Mouse (Mus musculus) heart, embryonic 14.5 days (tissue): ENCODE results near the gene Gm10181. TPM values are rescaled to one million over a fixed set of nuclear protein-coding genes. Genes with fewer than 3 reads are reported as not detected.

Experiments
- ATAC-seq: fragments of 200-750 bp; cut with Nextera tagmentation; 2 replicates; pipeline ENCODE4 v1.8.0; 2017; ENCODE audit warnings: low read depth, moderate TSS enrichment; ENCODE audit not compliant: insufficient number of reproducible peaks, insufficient read depth, low FRiP score
- H3K27ac ChIP-seq, 2 experiments: fragments of 200-500 bp in 1 of 2; fragments of 300-500 bp in 1 of 2; sonication (generic) in 1 of 2; replicated peaks in 1 of 2; 2 replicates each; pipeline ENCODE4 v1.5.1; 2012 to 2014; ENCODE audit warnings: low read depth in 2 of 2, low read length in 2 of 2, control low read depth in 1 of 2, mild to moderate bottlenecking in 1 of 2, mixed read lengths in 1 of 2; ENCODE audit not compliant: control insufficient read depth in 1 of 2, insufficient read depth in 1 of 2
- H3K27me3 ChIP-seq: fragments of 300-500 bp; sonication (generic); 2 replicates; pipeline ENCODE4 v1.6.1; 2014; ENCODE audit warnings: mild to moderate bottlenecking, low read length, control low read depth; ENCODE audit not compliant: control insufficient read depth, insufficient read depth
- H3K36me3 ChIP-seq: fragments of 300-500 bp; sonication (generic); 2 replicates; pipeline ENCODE4 v1.6.1; 2014; ENCODE audit warnings: mild to moderate bottlenecking, control low read depth, low read length, mixed read lengths; ENCODE audit not compliant: control insufficient read depth, insufficient read depth
- H3K4me1 ChIP-seq, 2 experiments: fragments of 200-500 bp in 1 of 2; fragments of 300-500 bp in 1 of 2; sonication (generic) in 1 of 2; 2 replicates each; pipeline ENCODE4 v1.6.1; 2012 to 2014; ENCODE audit warnings: low read length in 2 of 2, control low read depth in 1 of 2, mixed read lengths in 1 of 2; ENCODE audit not compliant: control insufficient read depth in 2 of 2, insufficient read depth in 2 of 2
- H3K4me2 ChIP-seq: fragments of 300-500 bp; sonication (generic); 2 replicates; pipeline ENCODE4 v1.6.1; 2014; ENCODE audit warnings: mild to moderate bottlenecking, low read length
- H3K4me3 ChIP-seq, 2 experiments: fragments of 200-500 bp in 1 of 2; fragments of 300-500 bp in 1 of 2; sonication (generic) in 1 of 2; 2 replicates each; pipeline ENCODE4 v1.5.1; 2012 to 2014; ENCODE audit warnings: low read length in 2 of 2, mild to moderate bottlenecking in 2 of 2, control low read depth in 1 of 2, low read depth in 1 of 2, moderate library complexity in 1 of 2; ENCODE audit not compliant: control insufficient read depth in 1 of 2, insufficient read depth in 1 of 2
- H3K9ac ChIP-seq: fragments of 300-500 bp; sonication (generic); 2 replicates; pipeline ENCODE4 v1.6.1; 2014; ENCODE audit warnings: mild to moderate bottlenecking, low read length
- H3K9me3 ChIP-seq: fragments of 300-500 bp; sonication (generic); 2 replicates; pipeline ENCODE4 v1.6.1; 2016; ENCODE audit warnings: low read length, control low read depth; ENCODE audit not compliant: control insufficient read depth
- WGBS: fragments of 180-500 bp; shearing (Covaris S2); extraction: QIAGEN DNeasy Blood & Tissue Kit; methylation state at CpG from one replicate; pipeline ENCODE4 v1.1.7; 2014; 5-methylcytosine and 5-hydroxymethylcytosine counted together
- polyA plus RNA-seq: library from polyadenylated mRNA; unstranded; fragments of >200 nt; fragmentation: Nextera tagmentation; extraction: Ambion mirVana; gene quantifications from 2 replicates; pipeline ENCODE4 v1.2.1, GENCODE M21; 2014

Gene Gm10181
- polyA plus RNA-seq, 1 experiment from 2014 or later = not detected

- H3K4me3 ChIP-seq = no peak overlapping the region
- no peak overlapping the region for H3K4me2 ChIP-seq
- no peak for ATAC-seq
These were observed 33.4 kb upstream of the Gm10181 start for GRCm38 (mm10) chr9:25055650-25056376.

GRCm38 (mm10) chr9:25058726-25059125 lies 30.5 kb upstream of the Gm10181 start:
- ATAC-seq = no peak
- H3K9me3 ChIP-seq = no peaks in the 10 kb centered on the region
- 57% methylated on average over 2 of the region's 3 CpGs for WGBS

More at GRCm38 (mm10) chr9:25055650-25056376, 33.4 kb upstream of the Gm10181 start:
- Histone ChIP-seq H3K9me3 (no peaks in the 10 kb centered on the region), H3K4me1 (peaks cover 0 to 2% of the 10 kb centered on the region in 2 experiments; a peak in 2 of 4 replicates), H3K27ac (no peak overlapping the region), H3K36me3 (no peaks in the 10 kb centered on the region), H3K27me3 (no peaks in the 10 kb centered on the region), H3K9ac (no peak overlapping the region)

GRCm38 (mm10) chr9:25072666-25073065 lies 16.6 kb upstream of the Gm10181 start:
- no peak overlapping the region for H3K27ac ChIP-seq
- no peak for ATAC-seq
- WGBS = 86% methylated on average over 1 of the region's 1 CpGs
- no peak overlapping the region for H3K4me2 ChIP-seq
- no peaks in the 10 kb centered on the region for H3K27me3 ChIP-seq
- H3K36me3 ChIP-seq = no peaks in the 10 kb centered on the region
- no peak overlapping the region for H3K9ac ChIP-seq
- peaks cover 18 to 31% of the 10 kb centered on the region in 2 experiments for H3K4me1 ChIP-seq
- H3K4me3 ChIP-seq = no peak overlapping the region
- H3K9me3 ChIP-seq = no peaks in the 10 kb centered on the region

More at GRCm38 (mm10) chr9:25058726-25059125, 30.5 kb upstream of the Gm10181 start:
- Histone ChIP-seq H3K4me1 (peaks cover 0 to 2% of the 10 kb centered on the region in 2 experiments; a peak in 2 of 4 replicates), H3K27me3 (no peaks in the 10 kb centered on the region), H3K27ac (no peak overlapping the region), H3K4me2 (no peak overlapping the region), H3K9ac (no peak overlapping the region), H3K4me3 (no peak overlapping the region), H3K36me3 (no peaks in the 10 kb centered on the region)

- WGBS = 7% methylated on average over 3 of the region's 3 CpGs
- H3K36me3 ChIP-seq = no peaks in the 10 kb centered on the region
- no peaks in the 10 kb centered on the region for H3K27me3 ChIP-seq
- peak; percentile 83 for ATAC-seq
- H3K4me1 ChIP-seq = peaks cover 18 to 31% of the 10 kb centered on the region in 2 experiments
- no peaks in the 10 kb centered on the region for H3K9me3 ChIP-seq
- peak overlapping the region; percentile 81 to 90 for H3K27ac ChIP-seq
- H3K9ac ChIP-seq = no peak overlapping the region
- no peak overlapping the region for H3K4me3 ChIP-seq
- 0 out of 2 replicates have a peak overlapping the region, but pooled peaks have one; percentile 21 for H3K4me2 ChIP-seq
These were observed 13.2 kb upstream of the Gm10181 start for GRCm38 (mm10) chr9:25075977-25076376.

GRCm38 (mm10) chr9:25076505-25076904 lies 12.7 kb upstream of the Gm10181 start:
- H3K4me3 ChIP-seq = no peak overlapping the region
- WGBS = 21% methylated on average over 1 of the region's 1 CpGs
- no peaks in the 10 kb centered on the region for H3K27me3 ChIP-seq
- no peaks in the 10 kb centered on the region for H3K9me3 ChIP-seq
- H3K4me2 ChIP-seq = peak overlapping the region; percentile 21; the same call in 1 of the 2 replicates
- ATAC-seq = peak; percentile 33; the same call in 1 of the 2 replicates
- H3K9ac ChIP-seq = no peak overlapping the region
- peak overlapping the region; percentile 40 to 90 for H3K27ac ChIP-seq
- peaks cover 18 to 31% of the 10 kb centered on the region in 2 experiments for H3K4me1 ChIP-seq
- H3K36me3 ChIP-seq = no peaks in the 10 kb centered on the region

- Histone ChIP-seq H3K9me3 (no peaks in the 10 kb centered on the region), H3K4me1 (no peaks in the 10 kb centered on the region), H3K27me3 (no peaks in the 10 kb centered on the region), H3K27ac (no peak overlapping the region), H3K4me3 (no peak overlapping the region), H3K4me2 (no peak overlapping the region), H3K36me3 (no peaks in the 10 kb centered on the region), H3K9ac (no peak overlapping the region)
- WGBS = 76% methylated on average over 1 of the region's 1 CpGs
- ATAC-seq = no peak
These were observed 1.6 kb downstream of the Gm10181 start for GRCm38 (mm10) chr9:25090853-25091252.

GRCm38 (mm10) chr9:25102881-25103280 lies 13.7 kb downstream of the Gm10181 start:
- ATAC-seq = no peak
- Histone ChIP-seq H3K9me3 (peaks cover 10% of the 10 kb centered on the region; the same call in 1 of the 2 replicates), H3K4me3 (no peak overlapping the region), H3K36me3 (peaks cover 42% of the 10 kb centered on the region), H3K27me3 (no peaks in the 10 kb centered on the region), H3K4me1 (peaks cover 0 to 9% of the 10 kb centered on the region in 2 experiments; a peak in 1 of 4 replicates), H3K27ac (no peak overlapping the region), H3K4me2 (no peak overlapping the region), H3K9ac (no peak overlapping the region)
- 89% methylated on average over 1 of the region's 1 CpGs for WGBS
